Comparison of ENCODE assay signal across 27 mouse cellular contexts in genomic region chr17:7620166-7620565, GRCm38 (mm10).
A peak's percentile ranks its signal among the peaks of the same experiment; 100 is the strongest.
DNase-seq lines count a peak whose midpoint lies in the region; ATAC-seq and TF ChIP-seq lines count a peak whose summit lies in the region.
"Had no signal": no experiment of that assay in that cellular context is flagged by ENCODE, and none has a peak within 500 bp of the region (broad histone marks: within the 10 kb centered on the region; RNA-seq: fewer than 3 reads in every experiment).

No protein-coding gene starts in this region.

- H3K79me2 ChIP-seq in CH12.LX (replicated peaks; ENCODE audit: control insufficient read depth, extremely low read depth, insufficient read depth, poor library complexity, severe bottlenecking): no peaks in the 10 kb centered on the region

- no peak overlapping the region for H3K27ac ChIP-seq in midbrain, embryonic 14.5 days (replicated peaks; ENCODE audit: low read depth, low read length)
- no peak overlapping the region for H3K27ac ChIP-seq in midbrain, embryonic 10.5 days (replicated peaks)
- no peak overlapping the region for H3K27ac ChIP-seq in CH12.LX (ENCODE audit: insufficient read depth, low read depth)
- H3K27ac ChIP-seq: embryonic facial prominence, embryonic 12.5 days; embryonic facial prominence, embryonic 15.5 days; forebrain, embryonic 12.5 days; forebrain, embryonic 15.5 days; heart, embryonic 15.5 days; hindbrain, embryonic 12.5 days; hindbrain, embryonic 15.5 days; intestine, embryonic 15.5 days had no signal

- no peak overlapping the region for H3K9ac ChIP-seq in midbrain, embryonic 14.5 days (replicated peaks; ENCODE audit: low read length)
- H3K9ac ChIP-seq in CH12.LX (ENCODE audit: insufficient read depth, low read depth): no peak overlapping the region
- H3K9ac ChIP-seq: embryonic facial prominence, embryonic 12.5 days; embryonic facial prominence, embryonic 15.5 days; forebrain, embryonic 12.5 days; forebrain, embryonic 15.5 days; heart, embryonic 12.5 days; heart, embryonic 15.5 days; hindbrain, embryonic 12.5 days; hindbrain, embryonic 15.5 days; intestine, embryonic 15.5 days had no signal

- TF ChIP-seq RAD21 in CH12.LX (IDR thresholded peaks at IDR 0.05; ENCODE audit: low read depth, low read length): no peak

- H3K27me3 ChIP-seq in midbrain, embryonic 14.5 days (ENCODE audit: control insufficient read depth, insufficient read depth, low read length): no peaks in the 10 kb centered on the region
- no peaks in the 10 kb centered on the region for H3K27me3 ChIP-seq in midbrain, embryonic 10.5 days (ENCODE audit: low read depth, poor library complexity, severe bottlenecking)
- no peaks in the 10 kb centered on the region for H3K27me3 ChIP-seq in CH12.LX (replicated peaks)
- H3K27me3 ChIP-seq: embryonic facial prominence, embryonic 12.5 days; embryonic facial prominence, embryonic 15.5 days; forebrain, embryonic 12.5 days; forebrain, embryonic 15.5 days; heart, embryonic 12.5 days; heart, embryonic 15.5 days; hindbrain, embryonic 12.5 days; hindbrain, embryonic 15.5 days; intestine, embryonic 15.5 days had no signal

- no peaks in the 10 kb centered on the region for H3K36me3 ChIP-seq in midbrain, embryonic 14.5 days (ENCODE audit: control insufficient read depth, insufficient read depth, low read length)
- H3K36me3 ChIP-seq in midbrain, embryonic 10.5 days: no peaks in the 10 kb centered on the region
- H3K36me3 ChIP-seq in CH12.LX (replicated peaks in 1 of 2; ENCODE audit: control insufficient read depth in 1 of 2, insufficient read depth in 1 of 2, low read length in 1 of 2): no peaks in the 10 kb centered on the region
- H3K36me3 ChIP-seq: embryonic facial prominence, embryonic 12.5 days; embryonic facial prominence, embryonic 15.5 days; forebrain, embryonic 12.5 days; forebrain, embryonic 15.5 days; heart, embryonic 12.5 days; heart, embryonic 15.5 days; hindbrain, embryonic 12.5 days; hindbrain, embryonic 15.5 days; intestine, embryonic 15.5 days had no signal

- no peak for TF ChIP-seq POLR2A in CH12.LX (IDR thresholded peaks at IDR 0.05; ENCODE audit: low read depth, low read length)

- no peaks in the 10 kb centered on the region for H3K4me1 ChIP-seq in midbrain, embryonic 14.5 days (ENCODE audit: control insufficient read depth, insufficient read depth, low read length)
- H3K4me1 ChIP-seq in midbrain, embryonic 10.5 days: no peaks in the 10 kb centered on the region
- H3K4me1 ChIP-seq in CH12.LX (ENCODE audit: control insufficient read depth in 1 of 2, insufficient read depth in 2 of 2): peaks cover 0 to 20% of the 10 kb centered on the region in 2 experiments; a peak in 2 of 4 replicates
- H3K4me1 ChIP-seq: embryonic facial prominence, embryonic 12.5 days; embryonic facial prominence, embryonic 15.5 days; forebrain, embryonic 12.5 days; forebrain, embryonic 15.5 days; heart, embryonic 12.5 days; heart, embryonic 15.5 days; hindbrain, embryonic 12.5 days; hindbrain, embryonic 15.5 days; intestine, embryonic 15.5 days had no signal

- no peak overlapping the region for H3K4me3 ChIP-seq in midbrain, embryonic 14.5 days (replicated peaks; ENCODE audit: low read depth, low read length)
- H3K4me3 ChIP-seq in midbrain, embryonic 10.5 days: no peak overlapping the region
- H3K4me3 ChIP-seq in CH12.LX (replicated peaks in 1 of 3; ENCODE audit: low read depth in 2 of 3, low read length in 2 of 3, poor library complexity in 1 of 3): no peak overlapping the region
- H3K4me3 ChIP-seq: embryonic facial prominence, embryonic 12.5 days; embryonic facial prominence, embryonic 15.5 days; erythroblast, embryonic 14.5 days; forebrain, embryonic 12.5 days; forebrain, embryonic 15.5 days; heart, embryonic 12.5 days; heart, embryonic 15.5 days; hindbrain, embryonic 12.5 days; hindbrain, embryonic 15.5 days; intestine, embryonic 15.5 days had no signal

- DNase-seq in heart, adult 11 months: peak; percentile 89
- DNase-seq in heart, postnatal 10 days: no peak
- peak; percentile 11 for DNase-seq in midbrain, embryonic 14.5 days
- DNase-seq in midbrain, embryonic 10.5 days (ENCODE audit: low spot score): no peak
- peak; percentile 70 for DNase-seq in CH12.LX (ENCODE audit: extremely low read depth)
- no peak for DNase-seq in embryo, embryonic 11 days
- DNase-seq in urinary bladder, postnatal 14 days (ENCODE audit: low spot score): no peak
- DNase-seq: adrenal gland, adult 8-10 months; adrenal gland, postnatal 25 days; B cell, adult 2 months; cerebellum, adult 11-12 months; cerebellum, adult 8-10 months; cerebellum, postnatal 10 days; cerebellum, postnatal 36 days; heart, postnatal 4 days had no signal

- dilution Hi-C loops in CH12.LX (cut with MboI; ENCODE audit: extremely low pct_ligation_motif_present, extremely low pct_unique_long_range_greater_than_20kb, low sequenced_read_pairs): no loop called here

- intact Hi-C loops in heart, postnatal 10 days (cut with DNase I): no loop called here

- TF ChIP-seq CTCF in CH12.LX (conservative IDR thresholded peaks at IDR 0.05 in 1 of 2, IDR thresholded peaks at IDR 0.05 in 1 of 2; ENCODE audit: low read depth in 2 of 2, low read length in 2 of 2): no peak

- in situ Hi-C loops in CH12.LX (cut with MboI; ENCODE audit: low pct_ligation_motif_present, low pct_unique_long_range_greater_than_20kb, low sequenced_read_pairs): no loop called here

- TF ChIP-seq EP300 in CH12.LX (IDR thresholded peaks at IDR 0.05; ENCODE audit: low read length): no peak

- no peaks in the 10 kb centered on the region for H3K9me3 ChIP-seq in midbrain, embryonic 14.5 days (ENCODE audit: control insufficient read depth, low read length)
- H3K9me3 ChIP-seq in midbrain, embryonic 10.5 days (replicated peaks): no peaks in the 10 kb centered on the region
- peaks cover 5% of the 10 kb centered on the region for H3K9me3 ChIP-seq in CH12.LX (replicated peaks; ENCODE audit: low read length)
- H3K9me3 ChIP-seq: embryonic facial prominence, embryonic 12.5 days; embryonic facial prominence, embryonic 15.5 days; forebrain, embryonic 12.5 days; forebrain, embryonic 15.5 days; heart, embryonic 15.5 days; hindbrain, embryonic 12.5 days; hindbrain, embryonic 15.5 days; intestine, embryonic 15.5 days had no signal

- no peak overlapping the region for H3K4me2 ChIP-seq in midbrain, embryonic 14.5 days (ENCODE audit: low read length)
- H3K4me2 ChIP-seq in CH12.LX (ENCODE audit: insufficient read depth, low read depth, poor library complexity, severe bottlenecking): no peak overlapping the region
- H3K4me2 ChIP-seq: embryonic facial prominence, embryonic 12.5 days; embryonic facial prominence, embryonic 15.5 days; forebrain, embryonic 12.5 days; forebrain, embryonic 15.5 days; heart, embryonic 12.5 days; heart, embryonic 15.5 days; hindbrain, embryonic 12.5 days; hindbrain, embryonic 15.5 days; intestine, embryonic 15.5 days had no signal

- ATAC-seq in midbrain, embryonic 14.5 days (ENCODE audit: low FRiP score, low TSS enrichment): no peak
- ATAC-seq: activated CD4-positive, CD25-positive, alpha-beta regulatory T cell, adult 4 months; CD4-positive, CD25-positive, alpha-beta regulatory T cell, adult 4 months; forebrain, embryonic 15.5 days; intestine, embryonic 15.5 days had no signal

TF ChIP-seq in CH12.LX, 34 proteins besides CTCF, POLR2A, EP300 and RAD21:
- no peak for TF ChIP-seq CHD1 (IDR thresholded peaks at IDR 0.05; ENCODE audit: low read depth, low read length)

Comparison
In these comparisons a context has a peak if more than half of its experiments do, and no peak if none do; other contexts are left out.
1. DNase-seq: peak in heart, adult 11 months (single experiment), midbrain, embryonic 14.5 days (single experiment) and CH12.LX (single experiment); none in heart, postnatal 10 days (0 of 2), midbrain, embryonic 10.5 days (single experiment), embryo, embryonic 11 days (single experiment) and urinary bladder, postnatal 14 days (single experiment).